Mouse (Mus musculus) kidney, embryonic 14.5 days (tissue): ENCODE results near the gene Rps7. TPM values are rescaled to one million over a fixed set of nuclear protein-coding genes. Genes with fewer than 3 reads are reported as not detected.

Experiments
- ATAC-seq: fragments of 200-750 bp; cut with Nextera tagmentation; 2 replicates; pipeline ENCODE4 v1.8.0; 2017; ENCODE audit warnings: moderate number of reproducible peaks, mild to moderate bottlenecking, moderate TSS enrichment, moderate library complexity; ENCODE audit not compliant: low FRiP score, low TSS enrichment
- H3K27ac ChIP-seq: fragments of 300-500 bp; sonication (generic); 2 replicates; pipeline ENCODE4 v1.5.1; 2014; ENCODE audit warnings: low read depth, mild to moderate bottlenecking, low read length, moderate library complexity, mixed read lengths
- H3K27me3 ChIP-seq: fragments of 300-500 bp; sonication (generic); 2 replicates; pipeline ENCODE4 v1.6.1; 2014; ENCODE audit warnings: mild to moderate bottlenecking, low read length; ENCODE audit not compliant: control insufficient read depth, insufficient read depth
- H3K36me3 ChIP-seq: fragments of 300-500 bp; sonication (generic); 2 replicates; pipeline ENCODE4 v1.6.1; 2014; ENCODE audit warnings: low read length, mixed read lengths; ENCODE audit not compliant: control insufficient read depth, insufficient read depth
- H3K4me1 ChIP-seq: fragments of 300-500 bp; sonication (generic); 2 replicates; pipeline ENCODE4 v1.6.1; 2014; ENCODE audit warnings: low read length, mixed read lengths; ENCODE audit not compliant: control insufficient read depth, insufficient read depth
- H3K4me2 ChIP-seq: fragments of 300-500 bp; sonication (generic); replicated peaks from 2 replicates; pipeline ENCODE4 v1.6.1; 2014; ENCODE audit warnings: low read depth, mild to moderate bottlenecking, low read length
- H3K4me3 ChIP-seq: fragments of 300-500 bp; sonication (generic); 2 replicates; pipeline ENCODE4 v1.5.1; 2014; ENCODE audit warnings: mild to moderate bottlenecking, low read length
- H3K9ac ChIP-seq: fragments of 300-500 bp; sonication (generic); 2 replicates; pipeline ENCODE4 v1.6.1; 2014; ENCODE audit warnings: low read depth, mild to moderate bottlenecking, low read length, moderate library complexity
- H3K9me3 ChIP-seq: fragments of 300-500 bp; sonication (generic); 2 replicates; pipeline ENCODE4 v1.6.1; 2016; ENCODE audit warnings: low read length; ENCODE audit not compliant: control insufficient read depth
- WGBS: fragments of 180-500 bp; shearing (Covaris S2); extraction: QIAGEN DNeasy Blood & Tissue Kit; methylation state at CpG from one replicate; pipeline ENCODE4 v1.1.7; 2014; 5-methylcytosine and 5-hydroxymethylcytosine counted together
- polyA plus RNA-seq: library from polyadenylated mRNA; unstranded; fragments of >200 nt; fragmentation: Nextera tagmentation; extraction: Ambion mirVana; gene quantifications from 2 replicates; pipeline ENCODE4 v1.2.1, GENCODE M21; 2014

The Rps7 gene
- polyA plus RNA-seq, 1 experiment from 2014 or later = 959 TPM

GRCm38 (mm10) chr12:28602259-28602658 lies 33.5 kb downstream of the Rps7 start:
- Histone ChIP-seq H3K36me3 (no peaks in the 10 kb centered on the region), H3K9ac (no peak overlapping the region), H3K4me1 (no peaks in the 10 kb centered on the region), H3K27me3 (no peaks in the 10 kb centered on the region), H3K4me3 (no peak overlapping the region), H3K4me2 (no peak overlapping the region), H3K27ac (no peak overlapping the region), H3K9me3 (no peaks in the 10 kb centered on the region)
- no peak for ATAC-seq
- WGBS = 13% methylated on average over 4 of the region's 4 CpGs

- WGBS = 53% methylated on average over 2 of the region's 2 CpGs
- no peak overlapping the region for H3K4me2 ChIP-seq
- H3K9me3 ChIP-seq = no peaks in the 10 kb centered on the region
- no peak overlapping the region for H3K4me3 ChIP-seq
- H3K27ac ChIP-seq = no peak overlapping the region
- H3K9ac ChIP-seq = no peak overlapping the region
- H3K4me1 ChIP-seq = no peaks in the 10 kb centered on the region
- H3K36me3 ChIP-seq = no peaks in the 10 kb centered on the region
- H3K27me3 ChIP-seq = no peaks in the 10 kb centered on the region
- no peak for ATAC-seq
These were observed 37.2 kb downstream of the Rps7 start for GRCm38 (mm10) chr12:28598526-28598991.

- no peaks in the 10 kb centered on the region for H3K27me3 ChIP-seq
- H3K4me2 ChIP-seq = no peak overlapping the region
- no peak overlapping the region for H3K9ac ChIP-seq
- H3K4me1 ChIP-seq = no peaks in the 10 kb centered on the region
- no peaks in the 10 kb centered on the region for H3K36me3 ChIP-seq
- no peak overlapping the region for H3K27ac ChIP-seq
- no peak overlapping the region for H3K4me3 ChIP-seq
- 47% methylated on average over 3 of the region's 3 CpGs for WGBS
- no peak for ATAC-seq
- H3K9me3 ChIP-seq = no peaks in the 10 kb centered on the region
These were observed 37.6 kb downstream of the Rps7 start for GRCm38 (mm10) chr12:28598110-28598509.

- WGBS = 66% methylated on average over 9 of the region's 9 CpGs
- no peak for ATAC-seq
- no peak overlapping the region for H3K27ac ChIP-seq
- H3K9ac ChIP-seq = no peak overlapping the region
- no peaks in the 10 kb centered on the region for H3K9me3 ChIP-seq
- H3K27me3 ChIP-seq = no peaks in the 10 kb centered on the region
- H3K36me3 ChIP-seq = no peaks in the 10 kb centered on the region
- no peak overlapping the region for H3K4me3 ChIP-seq
- H3K4me2 ChIP-seq = no peak overlapping the region
- no peaks in the 10 kb centered on the region for H3K4me1 ChIP-seq
These were observed 38.1 kb downstream of the Rps7 start for GRCm38 (mm10) chr12:28597699-28598098.

GRCm38 (mm10) chr12:28596851-28597250 lies 38.9 kb downstream of the Rps7 start:
- Histone ChIP-seq H3K27ac (no peak overlapping the region), H3K4me1 (no peaks in the 10 kb centered on the region), H3K4me3 (no peak overlapping the region), H3K9me3 (no peaks in the 10 kb centered on the region), H3K9ac (no peak overlapping the region), H3K27me3 (no peaks in the 10 kb centered on the region), H3K36me3 (no peaks in the 10 kb centered on the region), H3K4me2 (no peak overlapping the region)
- ATAC-seq = no peak

GRCm38 (mm10) chr12:28590428-28590827 lies 45.3 kb downstream of the Rps7 start:
- H3K4me2 ChIP-seq = no peak overlapping the region
- no peaks in the 10 kb centered on the region for H3K27me3 ChIP-seq
- H3K9ac ChIP-seq = no peak overlapping the region
- no peak overlapping the region for H3K27ac ChIP-seq
- H3K36me3 ChIP-seq = no peaks in the 10 kb centered on the region
- no peak overlapping the region for H3K4me3 ChIP-seq
- ATAC-seq = 0 out of 2 replicates have a peak, but pooled peaks have one; percentile 22
- WGBS = 50% methylated on average over 13 of the region's 13 CpGs
- H3K9me3 ChIP-seq = no peaks in the 10 kb centered on the region
- peaks cover 4% of the 10 kb centered on the region; the same call in 1 of the 2 replicates for H3K4me1 ChIP-seq

- peaks cover 4% of the 10 kb centered on the region; the same call in 1 of the 2 replicates for H3K4me1 ChIP-seq
- H3K27me3 ChIP-seq = no peaks in the 10 kb centered on the region
- peak; percentile 96 for ATAC-seq
- H3K4me2 ChIP-seq = peak overlapping the region; percentile 51
- H3K9me3 ChIP-seq = no peaks in the 10 kb centered on the region
- no peak overlapping the region for H3K27ac ChIP-seq
- H3K4me3 ChIP-seq = peak overlapping the region; percentile 40
- WGBS = 9% methylated on average over 24 of the region's 24 CpGs
- H3K36me3 ChIP-seq = no peaks in the 10 kb centered on the region
- 0 out of 2 replicates have a peak overlapping the region, but pooled peaks have one; percentile 12 for H3K9ac ChIP-seq
These were observed 46.5 kb downstream of the Rps7 start for GRCm38 (mm10) chr12:28589090-28589868.

GRCm38 (mm10) chr12:28587949-28588348 lies 47.8 kb downstream of the Rps7 start:
- ATAC-seq = no peak
- Histone ChIP-seq H3K9ac (no peak overlapping the region), H3K36me3 (no peaks in the 10 kb centered on the region), H3K4me3 (no peak overlapping the region), H3K9me3 (no peaks in the 10 kb centered on the region), H3K27me3 (no peaks in the 10 kb centered on the region), H3K4me2 (no peak overlapping the region), H3K4me1 (peaks cover 4% of the 10 kb centered on the region; the same call in 1 of the 2 replicates), H3K27ac (no peak overlapping the region)
- 78% methylated on average over 6 of the region's 6 CpGs for WGBS

GRCm38 (mm10) chr12:28584036-28584435 lies 51.7 kb downstream of the Rps7 start:
- Histone ChIP-seq H3K4me2 (no peak overlapping the region), H3K27ac (no peak overlapping the region), H3K9ac (no peak overlapping the region), H3K36me3 (no peaks in the 10 kb centered on the region), H3K4me1 (no peaks in the 10 kb centered on the region), H3K4me3 (no peak overlapping the region), H3K9me3 (no peaks in the 10 kb centered on the region), H3K27me3 (no peaks in the 10 kb centered on the region)
- ATAC-seq = no peak
- WGBS = 75% methylated on average over 3 of the region's 3 CpGs
